Mouse (Mus musculus) left cerebral cortex, postnatal 25 days (tissue): ENCODE measurements around the gene Pld4. TPM values are rescaled to one million over a fixed set of nuclear protein-coding genes. Genes with fewer than 3 reads are reported as not detected.
"Not testable (repeated sequence)": the region's sequence is repeated elsewhere in the genome, so short reads cannot be mapped to it uniquely, and the experiment has no call there.

Experiments used
- DNase-seq, 2 experiments: peaks; one replicate each; pipeline ENCODE4 v3.0.0; 2022; ENCODE audit warnings: low spot score in 2 of 2, mixed read lengths in 1 of 2
- intact Hi-C: fragments of 180-260 bp; cut with DNase I; formaldehyde crosslinking; loops from one replicate; pipeline ENCODE4 v1.15.1; 2025
- microRNA-seq, 2 experiments: library from miRNA; unstranded; fragments of <30 nt; microRNA quantifications; one replicate each; pipeline ENCODE4 v1.2.0; 2022
- total RNA-seq, 2 experiments: library from RNA; stranded (reverse); gene quantifications; 2 replicates each; pipeline ENCODE4 v1.2.3; 2021

The Pld4 gene
- total RNA-seq, 2 experiments from 2014 or later = 9.3 to 10.7 TPM

DNA sequence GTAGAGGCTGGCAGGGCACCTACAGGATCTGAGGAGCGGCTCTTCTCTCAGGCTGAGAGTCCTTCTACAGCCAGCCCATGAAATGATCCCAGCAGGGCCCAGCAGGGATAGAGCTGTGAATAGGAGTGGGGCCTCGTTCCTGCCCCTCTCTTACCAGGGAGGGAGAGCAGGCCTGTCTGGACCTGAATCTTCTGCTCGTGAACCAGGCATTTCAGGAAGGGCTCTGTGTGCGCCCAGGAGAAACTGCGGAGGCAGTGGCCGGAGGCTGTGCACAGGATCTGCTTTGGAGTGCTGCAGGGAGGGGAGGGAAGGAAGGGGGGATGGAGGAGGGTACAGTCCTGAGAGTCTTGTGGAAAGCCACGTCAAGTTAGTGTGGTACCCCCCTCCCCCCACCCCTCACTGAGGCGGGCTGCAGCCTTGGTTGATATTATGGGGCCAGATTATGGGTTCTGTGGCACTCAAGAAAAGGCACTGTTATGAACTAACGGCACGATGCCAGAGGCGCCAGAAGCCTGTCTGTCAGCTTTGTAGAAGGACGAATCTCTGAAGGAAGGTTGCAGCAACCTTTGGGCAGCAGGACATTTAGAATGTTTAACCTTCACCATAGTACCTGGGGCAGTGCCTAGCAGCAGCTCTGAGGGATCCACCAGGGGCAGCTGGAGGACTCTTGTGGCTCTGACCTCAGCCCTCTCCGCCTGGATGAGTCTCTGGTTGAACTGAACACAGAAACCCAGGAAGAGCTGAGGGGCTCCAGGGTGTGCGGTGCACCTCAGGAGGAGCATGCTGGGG, 54.4 kb downstream of the Pld4 start:
- no peak for DNase-seq
- intact Hi-C loops = no loop called here

DNA sequence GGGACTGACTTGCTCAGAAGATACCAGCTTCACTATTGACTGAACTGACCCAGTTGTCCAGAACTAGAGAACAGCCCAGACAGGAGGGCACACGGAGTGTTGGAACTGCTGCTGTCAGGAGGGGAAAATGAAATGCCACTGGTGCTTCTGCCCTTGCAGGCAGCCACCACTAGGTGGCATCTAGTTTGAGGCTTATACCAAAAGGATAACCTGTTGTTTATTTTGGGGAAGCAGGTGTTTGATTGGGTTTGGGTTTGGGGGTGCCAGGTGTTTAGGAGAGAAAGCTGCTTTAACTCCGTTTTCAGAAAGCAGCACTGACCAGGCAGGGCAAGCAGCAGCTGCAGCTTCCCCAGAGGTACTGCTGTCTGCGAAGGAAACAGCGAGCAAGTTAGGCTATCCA, 55.8 kb downstream of the Pld4 start:
- intact Hi-C loops = no loop called here
- DNase-seq = peak; percentile 59 to 71

DNA sequence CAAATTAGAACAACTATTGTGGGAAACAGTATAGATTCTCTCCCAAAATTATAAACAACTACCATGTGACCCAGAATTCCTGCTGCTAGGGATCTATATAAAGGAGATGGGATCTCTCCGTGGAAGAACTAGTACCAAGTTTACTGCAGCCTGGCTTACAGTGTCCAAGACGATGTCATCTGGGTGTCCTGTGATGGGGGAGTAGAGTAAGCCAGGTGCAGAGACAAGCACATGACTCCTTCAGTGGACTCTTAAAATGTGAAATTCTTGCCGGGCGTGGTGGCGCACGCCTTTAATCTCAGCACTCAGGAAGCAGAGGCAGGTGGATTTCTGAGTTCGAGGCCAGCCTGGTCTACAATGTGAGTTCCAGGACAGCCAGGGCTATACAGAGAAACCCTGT, 56.4 kb downstream of the Pld4 start:
- intact Hi-C loops, DNase-seq: not testable (repeated sequence)

Small RNAs within 50 kb of the gene (microRNA-seq; reads per million reads assigned to microRNA genes)
- 3.0 reads per million in 2 experiments for gene Mir6940

Other genes starting within 250 kb of the Pld4 start
- 100 to 1,000 TPM; 131 to 133 TPM for gene Tmem179, start 243.9 kb upstream of the Pld4 start, total RNA-seq
- 100 to 1,000 TPM; 108 to 155 TPM for gene Inf2, start 171.9 kb upstream of the Pld4 start, total RNA-seq
- gene Adssl1, start 140.6 kb upstream of the Pld4 start, total RNA-seq = 10 to 100 TPM; 16.4 to 18.2 TPM
- 10 to 100 TPM; 17.4 to 18.8 TPM for gene Siva1, start 116.0 kb upstream of the Pld4 start, total RNA-seq
- 100 to 1,000 TPM; 138 to 140 TPM for gene Akt1, start 85.8 kb upstream of the Pld4 start, total RNA-seq
- 1 to 10 TPM in 1 of 2 experiments, under 1 TPM in 1; 0.76 to 1.3 TPM for gene Zbtb42, start 81.8 kb upstream of the Pld4 start, total RNA-seq
- gene Cep170b, start 40.2 kb upstream of the Pld4 start, total RNA-seq = 100 to 1,000 TPM; 246 TPM
- 1 to 10 TPM; 5.3 to 5.5 TPM for gene Ahnak2, start 42.0 kb downstream of the Pld4 start, total RNA-seq
- gene Clba1, start 48.3 kb downstream of the Pld4 start, total RNA-seq = 10 to 100 TPM; 17.1 to 17.7 TPM
- gene Cdca4, start 68.8 kb downstream of the Pld4 start, total RNA-seq = 10 to 100 TPM in 1 of 2 experiments, 1 to 10 TPM in 1; 9.5 to 10.6 TPM
- gene Gpr132, start 107.6 kb downstream of the Pld4 start, total RNA-seq = not detected
- gene Jag2, start 169.1 kb downstream of the Pld4 start, total RNA-seq = 10 to 100 TPM; 50.1 to 55.1 TPM
- 10 to 100 TPM; 10.8 to 11.5 TPM for gene Nudt14, start 181.5 kb downstream of the Pld4 start, total RNA-seq
- gene Btbd6, start 215.8 kb downstream of the Pld4 start, total RNA-seq = 10 to 100 TPM; 55.9 to 60.9 TPM
- 10 to 100 TPM; 45.0 to 50.4 TPM for gene Brf1, start 240.0 kb downstream of the Pld4 start, total RNA-seq